Mouse (Mus musculus): Measurements from ENCODE around the gene Rbm25.

Rbm25 gene

GRCm38 (mm10) chr12:83643116-83643515, 12.1 kb downstream of the Rbm25 start:
- DNase-seq (ENCODE audit: low read depth in 2 of 2, low spot score in 2 of 2), result no peak

DNA sequence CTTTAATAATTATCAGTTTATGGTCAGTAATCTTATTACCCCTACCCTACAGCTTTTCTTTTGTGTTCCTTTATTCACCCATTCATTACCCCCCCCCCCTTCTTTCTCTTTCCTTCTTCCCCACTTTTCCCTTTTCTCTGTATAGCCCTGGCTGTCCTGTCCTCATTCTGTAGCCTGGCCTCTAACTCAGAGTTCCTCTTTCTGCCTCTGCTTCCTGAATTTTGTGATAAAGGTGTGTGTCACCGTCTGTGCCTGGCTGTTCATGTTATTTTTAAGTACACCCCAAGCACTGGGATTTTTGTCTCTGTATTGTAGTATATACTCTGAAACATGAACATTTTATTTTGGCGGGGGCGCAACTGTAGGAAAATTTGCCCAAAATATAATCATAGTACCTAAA, 19.3 kb downstream of the Rbm25 start:
- no peak for DNase-seq (ENCODE audit: low read depth in 2 of 2, low spot score in 2 of 2)

DNA sequence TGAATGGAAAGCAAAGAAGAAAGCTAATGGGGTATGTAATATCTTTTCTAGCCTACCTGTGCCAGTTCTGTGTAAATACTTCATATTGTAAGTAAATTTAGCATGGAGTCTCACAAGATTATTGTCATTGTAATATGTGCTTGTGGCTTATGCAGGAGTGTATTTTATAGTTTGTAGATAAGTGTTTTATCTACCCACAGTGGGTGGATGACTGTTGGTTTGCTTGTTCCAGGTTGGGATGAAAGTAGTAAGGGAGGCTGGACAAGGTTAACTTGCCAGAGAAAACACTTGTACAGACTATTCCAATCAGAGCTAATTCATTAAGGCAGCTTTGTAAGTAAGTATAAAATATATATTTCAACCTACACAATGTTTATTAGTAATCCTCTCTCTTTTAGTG, 20.4 kb downstream of the Rbm25 start:
- no peak for DNase-seq (ENCODE audit: low read depth in 2 of 2, low spot score in 2 of 2)

DNA sequence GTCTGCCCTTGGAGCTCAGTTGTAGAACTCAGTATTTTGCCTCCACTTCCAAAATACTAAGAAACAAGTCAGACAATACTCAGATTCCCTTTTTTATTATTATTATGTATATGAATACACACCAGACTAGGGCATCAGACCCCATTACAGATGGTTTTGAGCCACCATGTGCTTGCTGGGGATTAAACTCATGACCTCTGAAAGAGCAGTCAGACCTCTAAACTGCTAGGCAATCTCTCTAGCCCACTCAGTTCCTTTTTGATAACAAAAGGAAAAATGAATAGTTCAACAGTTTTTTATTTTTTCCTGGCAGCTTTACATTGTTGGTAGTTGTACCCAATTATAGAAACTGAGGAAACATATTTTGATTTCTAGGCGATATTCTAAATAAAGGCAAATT, 54.4 kb downstream of the Rbm25 start:
- DNase-seq (ENCODE audit: low read depth in 2 of 2, low spot score in 2 of 2), result no peak

DNA sequence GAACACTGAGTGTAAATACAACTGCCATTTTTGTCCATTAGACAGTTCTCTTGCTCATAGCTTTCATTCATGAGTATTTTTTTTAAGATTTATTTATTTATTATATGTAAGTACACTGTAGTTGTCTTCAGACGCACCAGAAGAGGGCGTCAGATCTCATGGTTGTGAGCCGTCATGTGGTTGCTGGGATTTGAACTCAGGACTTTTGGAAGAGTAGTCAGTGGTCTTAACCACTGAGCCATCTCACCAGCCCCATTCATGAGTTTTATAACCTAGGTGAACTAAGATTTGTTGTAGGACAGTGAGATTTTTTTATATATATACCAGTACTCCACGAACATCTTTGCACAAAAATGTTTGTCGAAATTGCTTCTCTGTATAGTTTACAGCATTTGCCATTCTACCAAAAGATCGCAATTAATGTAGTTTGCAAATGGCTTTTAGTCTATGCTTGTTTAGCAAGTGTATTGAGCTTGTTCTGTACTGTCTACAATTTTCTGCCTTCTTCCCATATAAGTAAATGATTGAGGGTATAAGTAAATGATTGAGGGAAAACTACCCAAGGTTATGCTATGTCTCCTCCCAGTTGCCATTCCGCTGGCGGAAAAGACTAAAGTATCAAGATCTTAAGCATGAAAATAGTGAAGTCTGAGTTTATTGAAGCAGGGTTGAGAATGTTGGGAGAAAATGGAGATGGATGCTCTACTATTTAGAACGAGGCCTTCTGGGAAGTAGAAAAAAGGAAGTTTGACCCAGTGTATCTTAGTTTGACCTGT, 55.7 kb downstream of the Rbm25 start:
- no peak for DNase-seq (ENCODE audit: low read depth in 2 of 2, low spot score in 2 of 2)

- DNase-seq (ENCODE audit: low read depth in 2 of 2, low spot score in 2 of 2), result peak; percentile 93 to 94
These were observed 56.9 kb downstream of the Rbm25 start, which contains the start of gene Psen1 for GRCm38 (mm10) chr12:83687934-83688315. Gene Psen1 (plus strand): TSS chr12:83688152.

GRCm38 (mm10) chr12:83688316-83689086, 57.5 kb downstream of the Rbm25 start:
- peak; percentile 48 for DNase-seq (ENCODE audit: low read depth in 2 of 2, low spot score in 2 of 2)

- peak in 1 of 2 experiments; percentile 17 for DNase-seq (ENCODE audit: low read depth in 2 of 2, low spot score in 2 of 2)
These were observed 58.0 kb downstream of the Rbm25 start for GRCm38 (mm10) chr12:83689087-83689432.

- DNase-seq (ENCODE audit: low read depth in 2 of 2, low spot score in 2 of 2), result no peak
These were observed 63.0 kb downstream of the Rbm25 start for GRCm38 (mm10) chr12:83694011-83694410.

GRCm38 (mm10) chr12:83694669-83695068, 63.6 kb downstream of the Rbm25 start:
- DNase-seq (ENCODE audit: low read depth in 2 of 2, low spot score in 2 of 2), result no peak

DNA sequence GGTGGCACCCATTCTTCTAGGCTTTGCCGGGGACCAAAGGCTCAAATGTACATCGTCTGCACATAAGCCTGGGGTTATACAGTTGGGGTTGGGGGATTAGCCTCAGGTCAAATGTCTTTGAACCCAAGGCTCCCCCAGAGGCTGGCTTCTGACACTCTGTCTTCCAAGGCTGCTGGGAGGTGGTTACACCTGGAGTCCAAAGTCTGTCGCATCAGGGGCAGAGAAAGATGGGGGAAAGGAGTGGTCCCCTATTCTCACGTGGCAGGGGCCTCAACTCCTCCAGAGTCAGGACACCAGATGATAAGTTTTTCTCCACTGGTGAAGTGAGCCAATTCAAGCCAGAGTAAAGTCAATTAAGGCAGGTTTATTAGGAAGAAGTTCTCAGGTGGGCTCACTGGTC, 67.6 kb downstream of the Rbm25 start:
- no peak for DNase-seq (ENCODE audit: low read depth in 2 of 2, low spot score in 2 of 2)

DNA sequence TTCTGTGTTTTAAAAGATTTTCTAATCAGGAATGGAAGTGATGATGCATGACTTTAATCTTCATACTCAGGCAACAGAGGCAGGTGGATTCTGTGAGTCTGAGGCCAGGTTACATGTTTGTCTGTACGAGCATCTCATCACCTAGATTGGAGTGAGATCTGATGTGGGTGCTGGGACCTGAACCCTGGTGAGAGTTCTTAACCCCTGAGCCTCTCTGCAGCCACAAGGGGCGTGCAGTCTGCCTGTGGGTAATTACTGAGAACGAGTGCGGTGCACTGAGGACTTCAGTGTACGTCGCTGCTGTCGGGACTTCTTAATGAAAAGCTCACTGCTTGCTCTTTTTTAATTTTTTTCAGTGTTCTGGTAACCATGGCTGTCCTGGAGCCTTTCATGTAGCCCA, 70.6 kb downstream of the Rbm25 start:
- DNase-seq (ENCODE audit: low read depth in 2 of 2, low spot score in 2 of 2), result no peak

- DNase-seq (ENCODE audit: low read depth in 2 of 2, low spot score in 2 of 2), result no peak
These were observed 71.8 kb downstream of the Rbm25 start for GRCm38 (mm10) chr12:83702796-83703195.

DNA sequence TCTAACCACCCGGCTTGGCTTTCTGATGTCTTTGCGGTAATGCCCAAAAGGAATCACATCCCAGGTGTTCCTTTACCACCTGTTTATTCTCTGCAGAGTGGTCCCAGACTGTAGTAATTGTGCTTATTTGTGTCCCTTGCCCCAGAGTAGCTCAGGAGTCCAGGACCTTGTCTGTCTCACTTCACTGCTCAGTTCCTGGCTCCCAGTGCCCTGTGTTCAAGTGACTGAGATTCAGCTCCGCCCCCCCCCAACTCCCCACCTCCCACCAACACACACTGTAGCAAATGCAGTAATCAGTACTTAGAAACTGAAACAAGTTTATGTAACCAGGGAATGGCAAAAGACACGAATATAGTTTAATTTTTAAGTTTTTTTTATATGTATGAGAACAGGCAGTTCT, 75.9 kb downstream of the Rbm25 start:
- DNase-seq (ENCODE audit: low read depth in 2 of 2, low spot score in 2 of 2), result no peak

DNA sequence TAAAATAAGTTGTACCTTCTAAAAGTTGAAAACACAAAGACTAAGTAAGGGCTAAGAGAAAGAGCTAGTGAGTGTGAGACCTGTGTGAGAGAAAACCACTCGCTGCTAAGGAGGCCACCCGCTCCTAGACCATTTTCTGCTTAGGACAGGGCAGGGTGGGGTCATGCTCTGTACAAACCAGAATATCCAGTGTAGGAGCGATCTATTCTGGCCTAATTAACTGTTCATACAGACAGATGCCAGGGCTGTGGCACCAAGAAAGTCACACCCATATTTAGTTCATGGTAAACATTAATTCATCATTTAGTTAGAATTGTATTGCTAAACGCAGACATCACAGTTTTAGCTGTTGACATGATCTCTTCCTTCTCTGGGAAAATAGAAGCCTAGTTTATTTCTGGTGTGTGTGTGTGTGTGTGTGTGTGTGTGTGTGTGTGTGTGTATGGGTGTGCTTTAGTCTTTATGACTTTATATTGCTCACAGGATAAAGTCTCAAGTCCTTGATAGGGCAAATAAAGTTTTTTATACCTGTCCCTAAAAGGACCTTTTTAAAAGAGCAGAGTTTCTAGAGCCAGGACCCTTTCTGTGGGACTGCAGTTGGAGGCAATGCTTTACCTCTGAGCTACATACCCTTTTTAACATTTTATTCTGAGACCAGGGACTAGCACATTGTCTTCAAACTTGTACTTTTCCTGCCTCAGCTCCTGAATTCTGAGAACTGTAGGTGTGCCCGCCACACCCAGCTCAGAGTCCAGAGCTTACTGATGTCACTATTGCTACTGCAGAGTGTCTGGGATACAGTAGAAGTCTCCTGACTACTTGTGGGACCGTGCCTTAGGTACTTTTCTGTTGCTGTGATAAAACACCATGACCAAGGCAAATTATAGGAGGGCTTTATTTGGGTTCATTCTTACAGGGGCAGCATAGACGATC, 77.4 kb downstream of the Rbm25 start:
- no peak for DNase-seq (ENCODE audit: low read depth in 2 of 2, low spot score in 2 of 2)

DNA sequence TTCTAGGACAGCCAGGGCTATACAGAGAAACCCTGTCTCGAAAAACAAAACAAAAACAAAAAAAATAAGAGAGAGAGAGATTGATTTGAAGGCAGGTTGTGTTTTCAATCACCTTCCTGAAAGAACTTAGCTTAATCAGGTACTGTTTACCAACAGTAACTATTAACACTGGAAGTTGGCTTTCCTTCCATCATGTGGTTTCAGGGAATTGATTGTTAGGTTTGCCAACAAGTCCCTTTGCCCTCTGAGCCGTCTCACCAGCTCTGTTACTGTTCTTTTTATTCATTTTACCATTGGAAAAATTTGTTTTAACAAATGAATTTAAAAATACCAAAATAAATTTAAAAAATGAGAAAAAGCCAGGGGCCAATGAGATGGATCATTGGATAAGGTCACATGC, 78.9 kb downstream of the Rbm25 start:
- no peak for DNase-seq (ENCODE audit: low read depth in 2 of 2, low spot score in 2 of 2)

DNA sequence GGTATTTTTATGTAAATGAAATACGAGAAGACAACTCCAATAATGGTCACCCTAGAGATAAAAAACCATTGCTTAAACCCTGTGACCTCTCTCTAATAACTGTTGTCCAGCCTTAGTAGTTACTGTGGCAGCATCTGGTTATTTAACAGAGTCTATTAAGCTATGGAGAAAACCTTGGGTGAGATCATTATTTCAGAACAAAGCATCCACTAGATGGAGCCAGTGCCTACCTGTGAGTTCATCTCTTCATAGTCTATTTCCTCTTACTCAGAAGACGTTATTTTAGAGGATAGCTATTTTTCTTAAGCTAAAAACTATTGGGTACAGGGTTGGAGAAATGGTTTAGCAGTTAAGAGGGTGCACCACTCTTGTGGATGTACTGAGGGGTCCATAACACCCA, 82.7 kb downstream of the Rbm25 start:
- DNase-seq (ENCODE audit: low read depth in 2 of 2, low spot score in 2 of 2), result peak in 1 of 2 experiments; percentile 26

DNA sequence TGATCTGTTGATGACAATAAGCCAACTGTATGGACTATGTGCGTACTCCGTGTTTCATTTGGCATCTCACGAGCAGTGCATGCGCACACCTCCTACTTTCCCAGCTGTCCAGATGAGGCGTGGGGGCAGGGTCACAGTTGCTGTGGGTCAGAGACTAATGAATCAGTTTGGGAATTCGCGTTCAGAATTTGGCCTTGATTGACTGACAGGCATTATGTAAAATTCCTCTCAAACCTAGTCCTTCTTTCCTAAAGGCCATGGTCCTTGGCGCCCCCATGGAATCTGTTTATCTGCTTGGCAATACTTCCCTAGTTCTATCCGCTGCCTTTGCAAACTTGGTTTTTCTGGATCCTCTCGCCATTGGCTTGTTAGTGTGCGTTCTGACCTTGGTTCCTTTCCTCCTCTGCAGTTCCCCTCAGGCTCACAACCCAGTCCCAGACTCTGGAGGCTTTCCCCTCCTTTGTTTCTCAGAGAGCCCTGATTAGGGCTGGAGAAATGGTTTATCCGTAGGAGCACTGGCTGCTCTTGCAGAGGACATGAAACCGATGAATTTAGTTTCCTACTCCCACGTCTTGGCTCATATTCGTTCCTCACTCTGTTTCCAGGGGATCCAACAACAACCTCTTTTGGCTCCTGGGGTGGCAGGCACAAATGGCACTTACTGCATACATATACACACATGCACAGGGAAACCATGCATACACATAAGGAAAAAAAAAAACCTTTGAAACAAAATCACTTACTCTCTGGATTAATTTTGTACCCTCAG, 85.6 kb downstream of the Rbm25 start:
- no peak for DNase-seq (ENCODE audit: low read depth in 2 of 2, low spot score in 2 of 2)

DNA sequence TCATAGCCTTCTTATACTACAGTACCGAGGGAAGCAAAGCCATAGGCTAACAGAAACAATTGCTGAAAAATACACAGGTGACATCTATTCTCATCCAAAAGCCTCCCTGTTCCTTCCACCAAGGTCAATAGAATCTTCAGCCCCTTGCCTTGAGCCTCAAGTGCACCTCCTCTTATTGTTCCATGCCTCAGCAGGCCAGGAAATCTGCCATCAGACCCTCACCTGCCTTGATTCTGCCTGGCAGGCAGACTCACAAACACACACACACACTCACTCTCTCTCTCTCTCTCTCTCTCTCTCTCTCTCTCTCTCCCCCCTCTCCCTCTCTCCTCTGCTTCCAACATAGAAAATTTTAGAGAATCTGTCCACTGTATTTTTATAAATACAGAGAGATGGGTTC, 88.4 kb downstream of the Rbm25 start:
- no peak for DNase-seq (ENCODE audit: low read depth in 2 of 2, low spot score in 2 of 2)

DNA sequence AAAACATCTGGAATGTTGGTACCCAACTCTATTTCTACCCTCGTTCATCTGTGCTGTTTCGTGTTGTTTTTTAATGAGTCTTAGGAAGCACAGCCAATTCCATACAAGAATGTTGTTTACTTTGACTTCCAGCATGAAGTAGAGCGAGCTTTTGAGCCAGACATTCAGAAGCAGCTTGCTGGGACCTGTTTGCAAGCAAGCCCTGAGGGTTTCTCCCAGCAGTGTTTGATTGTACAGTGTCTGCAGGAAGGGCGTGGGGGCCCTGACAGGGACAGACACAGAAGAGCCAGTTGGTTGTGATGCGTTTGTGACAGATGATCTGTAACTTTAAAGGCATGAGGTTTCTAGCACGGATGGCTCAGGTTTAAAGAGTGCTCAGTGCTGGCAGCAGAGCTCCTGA, 90.2 kb downstream of the Rbm25 start:
- DNase-seq (ENCODE audit: low read depth in 2 of 2, low spot score in 2 of 2), result no peak

- no peak for DNase-seq (ENCODE audit: low read depth in 2 of 2, low spot score in 2 of 2)
These were observed 92.0 kb downstream of the Rbm25 start for GRCm38 (mm10) chr12:83723037-83723436.

All from CD8-positive naive resting alpha-beta T cell, adult 2 months (primary cell).